Mouse (Mus musculus): ENCODE data around the gene Shank3.

Shank3 gene

GRCm38 (mm10) chr15:89525464-89525863 is 26.0 kb downstream of the Shank3 start:
- DNase-seq, result peak; percentile 79

GRCm38 (mm10) chr15:89525896-89526295 is 26.5 kb downstream of the Shank3 start:
- peak; percentile 41 for DNase-seq

GRCm38 (mm10) chr15:89526776-89527325 is 27.4 kb downstream of the Shank3 start:
- peak; percentile 43 for DNase-seq

GRCm38 (mm10) chr15:89527466-89527865 is 28.0 kb downstream of the Shank3 start:
- peak; percentile 35 for DNase-seq

GRCm38 (mm10) chr15:89528201-89528850 is 28.9 kb downstream of the Shank3 start:
- no peak for DNase-seq

GRCm38 (mm10) chr15:89528923-89529322 is 29.5 kb downstream of the Shank3 start:
- DNase-seq, result peak; percentile 31

GRCm38 (mm10) chr15:89530336-89530735 is 30.9 kb downstream of the Shank3 start:
- DNase-seq, result peak; percentile 78

GRCm38 (mm10) chr15:89531399-89531798 is 32.0 kb downstream of the Shank3 start:
- no peak for DNase-seq

- DNase-seq, result no peak
These were observed 32.9 kb downstream of the Shank3 start for GRCm38 (mm10) chr15:89532026-89532923.

GRCm38 (mm10) chr15:89532924-89533842 is 33.8 kb downstream of the Shank3 start:
- peak; percentile 47 for DNase-seq

- DNase-seq, result peak; percentile 37
These were observed 34.4 kb downstream of the Shank3 start for GRCm38 (mm10) chr15:89533843-89534207.

GRCm38 (mm10) chr15:89544171-89544570 is 44.7 kb downstream of the Shank3 start:
- peak; percentile 66 for DNase-seq

GRCm38 (mm10) chr15:89547321-89547720 is 47.9 kb downstream of the Shank3 start:
- DNase-seq, result peak; percentile 42

GRCm38 (mm10) chr15:89547824-89548601 is 48.6 kb downstream of the Shank3 start:
- peak; percentile 55 for DNase-seq

- DNase-seq, result peak; percentile 91
These were observed 49.4 kb downstream of the Shank3 start for GRCm38 (mm10) chr15:89548837-89549236.

- peak; percentile 48 for DNase-seq
These were observed 51.1 kb downstream of the Shank3 start for GRCm38 (mm10) chr15:89550506-89550905.

GRCm38 (mm10) chr15:89551733-89552132 is 52.3 kb downstream of the Shank3 start:
- DNase-seq, result peak; percentile 34

- DNase-seq, result peak; percentile 8
These were observed 56.2 kb downstream of the Shank3 start for GRCm38 (mm10) chr15:89555591-89555990.

- DNase-seq, result peak; percentile 32
These were observed 57.2 kb downstream of the Shank3 start for GRCm38 (mm10) chr15:89556401-89557178.

GRCm38 (mm10) chr15:89557179-89557995 is 58.0 kb downstream of the Shank3 start:
- peak; percentile 22 for DNase-seq

Data from cerebellum, adult 11 months (tissue).